Mouse (Mus musculus) E14TG2a.4 (cell line): ENCODE measurements around the gene Rex1bd.
A peak's percentile ranks its signal among the peaks of the same experiment; 100 is the strongest.

ENCODE experiments used
- H3K27me3 ChIP-seq: 2 replicates; pipeline ENCODE4 v1.6.1; 2014; ENCODE audit warnings: low read length, control low read depth; ENCODE audit not compliant: insufficient read depth
- H3K36me3 ChIP-seq: 2 replicates; pipeline ENCODE4 v1.6.1; 2014; ENCODE audit warnings: low read length, control low read depth; ENCODE audit not compliant: insufficient read depth
- H3K4me1 ChIP-seq: replicated peaks from 2 replicates; pipeline ENCODE4 v1.6.1; 2014; ENCODE audit warnings: low read depth, low read length, control low read depth
- H3K4me3 ChIP-seq: replicated peaks from 2 replicates; pipeline ENCODE4 v1.5.1; 2014; ENCODE audit warnings: mild to moderate bottlenecking, low read length
- H3K9me3 ChIP-seq: 2 replicates; pipeline ENCODE4 v1.6.1; 2014; ENCODE audit warnings: low read length, control low read depth
- CTCF ChIP-seq: conservative IDR thresholded peaks from 2 replicates; pipeline ENCODE4 v1.5.1; 2014; ENCODE audit warnings: low read length
- NANOG ChIP-seq: IDR thresholded peaks from 2 replicates; pipeline ENCODE4 v1.6.1; 2014; ENCODE audit warnings: borderline replicate concordance, low read length, mixed read lengths
- POU5F1 ChIP-seq: IDR thresholded peaks from 2 replicates; pipeline ENCODE4 v1.6.1; 2014; ENCODE audit warnings: low read length, borderline replicate concordance

Rex1bd gene

DNA sequence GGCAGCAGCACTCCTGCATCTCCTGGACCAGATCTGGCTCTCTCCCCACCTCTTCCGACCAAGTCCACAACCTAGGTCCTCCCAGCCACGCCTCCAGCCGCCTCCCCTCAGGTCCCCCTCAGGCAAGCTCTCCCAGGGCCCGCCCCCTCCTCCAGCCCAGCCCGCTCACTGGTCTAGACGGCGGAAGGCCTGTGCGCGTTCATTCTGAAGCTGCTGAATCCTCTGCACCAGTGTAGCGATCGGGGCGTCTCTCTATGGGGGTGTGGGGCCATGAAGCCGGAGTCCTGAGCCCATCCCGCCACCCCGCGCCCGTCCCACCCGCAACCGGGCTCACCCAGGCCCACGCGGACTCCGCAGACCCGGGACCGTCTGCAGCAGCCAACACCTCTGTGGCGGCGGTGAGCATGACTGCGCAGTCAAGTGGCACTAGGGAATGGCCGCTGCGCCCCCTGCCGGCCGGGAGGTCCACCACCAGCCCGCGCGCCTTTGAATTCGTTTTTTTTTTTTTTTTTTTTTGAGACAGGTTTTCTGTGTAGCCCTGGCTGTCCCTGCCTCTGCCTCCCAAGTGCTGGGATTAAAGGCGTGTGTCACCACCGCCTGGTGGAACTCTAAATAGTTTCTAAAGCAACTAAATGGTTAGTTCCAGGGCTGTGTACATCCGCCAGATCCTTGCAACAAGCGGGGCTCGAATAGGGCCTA, at the start of gene Rex1bd:
TSS of gene Rex1bd (minus strand) at position 425 of the 699 bp plus-strand sequence.
- H3K4me3 ChIP-seq = peak within 1 kb of the TSS; percentile 97
- no peaks in the 10 kb centered on the region for H3K9me3 ChIP-seq
- peaks cover 49% of the 10 kb centered on the region for H3K36me3 ChIP-seq
- peaks cover 70% of the 10 kb centered on the region for H3K4me1 ChIP-seq
- TF ChIP-seq CTCF (peak; percentile 59), NANOG (no peak), POU5F1 (no peak)
- peaks cover 28% of the 10 kb centered on the region for H3K27me3 ChIP-seq

DNA sequence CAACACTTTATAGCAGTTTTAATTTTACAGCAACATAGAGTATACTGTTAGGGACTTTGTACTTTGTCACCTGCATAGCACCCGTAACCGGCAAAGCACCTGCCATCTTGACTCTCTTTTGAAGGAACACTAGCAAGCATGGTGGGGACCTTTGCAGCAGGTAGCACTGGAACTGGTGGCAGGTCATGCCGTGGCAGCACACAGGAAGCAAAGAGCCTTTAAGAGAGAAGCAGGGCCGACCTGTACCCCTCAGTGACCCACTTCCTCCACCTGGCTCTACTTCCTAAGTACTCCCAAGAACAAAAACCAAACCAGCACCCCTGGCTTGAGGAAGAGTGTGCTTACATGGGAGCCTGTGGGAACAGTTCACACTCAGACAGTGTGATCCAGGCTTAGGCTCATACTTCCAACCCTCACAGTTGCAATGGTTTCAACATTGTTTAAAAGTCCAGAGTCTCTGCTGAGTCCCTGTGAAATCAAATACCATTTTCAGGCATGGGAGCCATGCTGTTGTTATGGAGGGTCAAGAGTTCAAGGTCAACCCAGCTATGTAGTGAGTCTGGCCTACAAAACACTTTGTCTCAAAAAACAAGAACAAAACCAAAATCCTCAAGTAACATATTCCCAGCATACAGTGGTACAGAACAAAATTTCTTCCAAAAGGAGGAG, 48.7 kb upstream of the Rex1bd start:
- Histone ChIP-seq H3K36me3 (peaks cover 61% of the 10 kb centered on the region), H3K27me3 (no peaks in the 10 kb centered on the region), H3K9me3 (no peaks in the 10 kb centered on the region), H3K4me1 (peaks cover 57% of the 10 kb centered on the region), H3K4me3 (no peak overlapping the region)
- TF ChIP-seq NANOG (no peak), CTCF (no peak), POU5F1 (no peak)

DNA sequence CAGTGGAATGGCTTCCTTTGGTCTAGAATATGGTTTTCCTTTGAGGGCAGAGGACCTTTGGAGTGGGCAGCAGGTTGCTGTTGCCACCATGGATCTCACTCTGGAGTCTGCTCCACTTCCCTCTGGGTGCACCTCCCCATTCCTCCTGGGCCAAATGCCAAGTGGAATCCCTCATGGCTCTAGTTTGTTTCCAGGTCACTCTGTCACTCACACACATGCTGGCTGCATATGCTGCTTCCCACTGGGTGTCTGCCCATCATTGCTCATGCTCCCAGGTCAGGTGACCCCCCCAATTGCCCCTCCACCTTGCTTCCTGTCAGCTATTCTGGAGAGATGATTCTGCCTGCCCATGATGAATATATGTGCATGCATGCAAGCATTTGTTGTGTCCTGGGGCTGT, 47.2 kb upstream of the Rex1bd start:
- no peaks in the 10 kb centered on the region for H3K9me3 ChIP-seq
- H3K27me3 ChIP-seq = no peaks in the 10 kb centered on the region
- peaks cover 53% of the 10 kb centered on the region for H3K36me3 ChIP-seq
- TF ChIP-seq NANOG (no peak), POU5F1 (no peak), CTCF (no peak)
- peaks cover 48% of the 10 kb centered on the region for H3K4me1 ChIP-seq
- H3K4me3 ChIP-seq = no peak overlapping the region

DNA sequence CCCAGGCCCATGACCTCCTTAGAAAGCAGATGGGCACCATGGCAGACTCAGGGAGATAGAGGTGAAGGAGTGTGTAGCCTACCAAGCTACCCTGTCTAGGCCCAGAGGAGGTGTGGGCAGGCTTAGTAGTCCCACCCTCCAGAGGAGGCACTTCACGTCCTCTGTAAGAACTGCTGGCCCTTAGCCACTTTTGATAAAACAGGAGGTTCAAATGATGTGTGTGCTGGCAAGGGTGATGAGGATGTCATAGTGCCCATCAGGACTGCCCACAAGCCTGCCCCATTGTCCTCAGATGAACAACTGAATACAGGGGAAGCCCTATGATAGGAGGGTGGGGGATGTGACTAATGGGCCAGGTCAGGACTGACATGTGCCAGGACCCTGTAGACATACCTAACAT, 46.3 kb upstream of the Rex1bd start:
- Histone ChIP-seq H3K4me1 (peaks cover 48% of the 10 kb centered on the region), H3K4me3 (no peak overlapping the region), H3K9me3 (no peaks in the 10 kb centered on the region), H3K27me3 (no peaks in the 10 kb centered on the region), H3K36me3 (peaks cover 53% of the 10 kb centered on the region)
- TF ChIP-seq POU5F1 (no peak), CTCF (no peak), NANOG (no peak)

DNA sequence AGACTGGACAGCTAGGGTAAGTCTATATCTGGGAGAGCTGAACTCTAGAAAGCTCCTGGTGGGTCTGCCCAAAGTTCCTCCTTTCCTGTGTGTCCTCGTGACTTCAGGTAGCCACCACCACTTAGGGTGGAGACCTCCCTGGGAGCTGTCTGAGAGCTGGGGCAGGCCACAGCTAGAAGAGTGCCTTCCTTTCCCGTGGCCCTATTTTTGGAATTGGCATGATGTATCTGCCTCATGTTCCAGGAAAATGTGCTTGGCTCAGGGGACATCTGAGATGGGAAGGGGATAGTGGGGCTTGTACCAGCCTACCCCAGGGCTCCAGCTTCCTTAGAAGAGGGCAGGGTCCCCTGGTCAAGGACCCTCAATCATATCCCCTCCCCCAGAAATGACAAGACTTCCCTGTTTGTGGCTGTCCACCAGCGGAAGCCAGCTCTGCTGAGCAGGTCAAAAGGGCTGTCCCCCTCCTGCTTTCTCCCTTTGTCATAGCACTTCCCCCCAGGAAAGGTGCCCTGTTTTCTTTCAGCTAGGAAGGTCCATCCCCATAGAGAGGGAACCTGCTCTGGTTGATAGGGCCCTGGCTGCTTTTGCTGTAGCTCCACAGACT, 45.1 kb upstream of the Rex1bd start:
- Histone ChIP-seq H3K4me3 (no peak overlapping the region), H3K9me3 (no peaks in the 10 kb centered on the region), H3K36me3 (peaks cover 44% of the 10 kb centered on the region), H3K27me3 (no peaks in the 10 kb centered on the region), H3K4me1 (peaks cover 48% of the 10 kb centered on the region)
- no peak for TF ChIP-seq POU5F1
- TF ChIP-seq NANOG = no peak
- TF ChIP-seq CTCF = no peak

DNA sequence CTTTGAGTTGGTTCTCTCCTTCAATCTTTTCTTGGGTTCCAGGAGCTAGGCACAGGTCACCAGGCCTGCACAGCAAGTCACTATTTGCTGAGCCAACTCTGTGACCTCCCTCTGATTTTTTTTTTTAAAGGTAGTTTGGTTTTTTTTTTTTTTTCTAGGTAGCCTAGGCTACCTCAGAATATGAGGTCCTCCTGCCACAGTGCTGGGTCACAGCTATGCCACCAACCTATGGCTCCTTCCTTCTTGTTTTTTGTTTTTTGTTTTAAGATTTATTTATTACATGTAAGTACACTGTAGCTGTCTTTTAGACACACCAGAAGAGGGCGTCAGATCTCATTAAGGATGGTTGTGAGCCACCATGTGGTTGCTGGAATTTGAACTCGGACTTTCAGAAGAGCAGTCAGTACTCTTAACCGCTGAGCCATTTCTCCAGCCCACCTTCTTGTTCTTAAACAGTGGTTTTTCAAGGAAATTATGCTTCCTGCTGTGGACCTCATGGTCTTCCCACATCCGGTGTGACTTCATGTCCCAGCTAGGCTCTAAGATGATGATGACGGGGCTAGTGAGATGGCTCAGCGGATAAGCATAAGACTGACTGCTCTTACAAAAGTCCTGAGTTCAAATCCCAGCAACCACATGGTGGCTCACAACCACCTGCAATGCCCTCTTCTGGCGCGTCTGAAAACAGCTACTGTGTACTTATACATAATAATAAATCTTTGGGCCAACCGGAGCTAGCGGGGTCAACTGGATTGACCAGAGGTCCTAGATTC, 43.0 kb upstream of the Rex1bd start:
- peaks cover 44% of the 10 kb centered on the region for H3K4me1 ChIP-seq
- H3K27me3 ChIP-seq = no peaks in the 10 kb centered on the region
- no peaks in the 10 kb centered on the region for H3K9me3 ChIP-seq
- H3K4me3 ChIP-seq = no peak overlapping the region
- TF ChIP-seq POU5F1 (no peak), NANOG (no peak), CTCF (no peak)
- peaks cover 49% of the 10 kb centered on the region for H3K36me3 ChIP-seq

DNA sequence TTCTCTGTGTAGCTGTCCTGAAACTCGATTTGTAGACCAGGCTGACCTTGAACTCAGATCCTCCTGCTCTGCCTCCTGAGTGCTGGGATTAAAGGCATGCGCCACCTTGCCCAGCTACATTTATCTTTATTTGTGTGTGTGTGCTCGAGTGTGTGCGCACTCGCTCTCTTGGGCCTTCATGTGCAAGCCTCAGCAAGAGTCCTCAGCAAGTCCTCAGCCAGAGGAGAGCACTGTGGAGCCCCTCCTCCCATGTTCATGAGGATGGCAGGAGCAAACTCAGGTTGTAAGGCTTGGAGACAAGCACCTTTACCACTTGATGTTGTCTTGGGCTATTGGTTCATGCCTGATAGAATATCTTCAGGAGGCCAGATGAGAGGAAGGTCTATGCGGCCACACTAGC, 41.2 kb upstream of the Rex1bd start:
- Histone ChIP-seq H3K27me3 (no peaks in the 10 kb centered on the region), H3K4me1 (peaks cover 47% of the 10 kb centered on the region), H3K4me3 (no peak overlapping the region), H3K36me3 (peaks cover 54% of the 10 kb centered on the region), H3K9me3 (no peaks in the 10 kb centered on the region)
- TF ChIP-seq CTCF (no peak), NANOG (no peak), POU5F1 (no peak)

DNA sequence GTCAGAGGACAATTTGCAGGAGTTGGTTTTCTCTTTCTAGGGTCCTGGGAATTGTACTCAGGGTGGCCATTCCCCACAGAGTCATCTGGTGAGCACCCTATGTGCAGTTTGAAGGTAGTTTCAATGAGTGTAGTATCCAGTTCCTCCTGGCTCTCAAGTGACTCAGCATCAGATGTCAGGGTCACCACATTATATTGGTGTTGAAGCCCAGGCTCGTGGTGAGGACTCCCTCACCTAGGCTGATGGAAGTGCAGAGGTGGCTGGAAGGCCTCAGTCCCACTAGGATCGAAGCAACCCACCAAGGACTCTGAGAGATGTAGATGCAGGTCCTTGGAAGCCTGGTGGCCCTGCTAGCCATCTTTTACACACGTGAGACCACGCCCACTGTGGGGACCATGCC, 39.9 kb upstream of the Rex1bd start:
- Histone ChIP-seq H3K27me3 (no peaks in the 10 kb centered on the region), H3K4me3 (no peak overlapping the region), H3K9me3 (no peaks in the 10 kb centered on the region), H3K36me3 (peaks cover 60% of the 10 kb centered on the region), H3K4me1 (peaks cover 59% of the 10 kb centered on the region)
- TF ChIP-seq NANOG (no peak), POU5F1 (no peak), CTCF (no peak)
